Mouse (Mus musculus) cerebellum, postnatal 4 days (tissue): ENCODE measurements at regions not wholly inside any gene's neighbourhood (a gene's known extent, or its start where the extent isn't known, plus 50 kb on each side); places are given as distances from the start of the nearest gene placed in this dataset.

Experiments used
- DNase-seq, 2 experiments: peaks; one replicate each; pipeline ENCODE4 v3.0.0; 2022; ENCODE audit warnings: low spot score in 2 of 2, mixed read lengths in 1 of 2

GRCm38 (mm10) chr12:14687263-14687662, 535.4 kb upstream of the Fam84a start:
- DNase-seq, result no peak

GRCm38 (mm10) chr12:14676230-14676629, 524.4 kb upstream of the Fam84a start:
- no peak for DNase-seq

DNA sequence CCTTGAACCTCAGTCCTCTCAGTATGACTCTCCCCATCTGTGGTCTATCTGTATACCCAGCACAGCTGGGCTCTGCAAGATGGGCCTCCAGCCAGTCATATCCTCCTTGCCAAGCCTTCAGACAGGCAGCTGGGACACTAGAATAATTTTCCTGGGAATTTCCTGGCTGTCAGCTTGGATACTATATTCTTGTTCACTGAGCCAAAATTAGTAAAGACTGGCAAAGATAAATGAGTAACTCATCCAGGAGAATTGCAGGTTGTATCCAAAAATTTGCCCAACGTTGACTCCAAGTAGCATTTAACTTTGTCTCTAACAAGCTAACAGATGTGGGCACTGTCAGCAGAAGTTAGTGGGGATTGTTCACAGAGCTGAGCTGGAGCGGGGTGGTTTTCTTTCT, 514.1 kb upstream of the Fam84a start:
- DNase-seq, result peak in 1 of 2 experiments; percentile 61
